Mouse (Mus musculus) lung, embryonic 16.5 days (tissue): ENCODE results near the gene Pstk. TPM values are rescaled to one million over a fixed set of nuclear protein-coding genes. Genes with fewer than 3 reads are reported as not detected.

Source experiments
- ATAC-seq: fragments of 200-750 bp; cut with Nextera tagmentation; 2 replicates; pipeline ENCODE4 v1.8.0; 2017; ENCODE audit warnings: low read depth, mild to moderate bottlenecking, moderate library complexity
- H3K27ac ChIP-seq: fragments of 300-500 bp; sonication (generic); 2 replicates; pipeline ENCODE4 v1.5.1; 2014; ENCODE audit warnings: mild to moderate bottlenecking, control low read depth, low read length
- H3K27me3 ChIP-seq: fragments of 300-500 bp; sonication (generic); 2 replicates; pipeline ENCODE4 v1.6.1; 2014; ENCODE audit warnings: low read depth, low read length, mixed read lengths; ENCODE audit not compliant: control insufficient read depth, insufficient read depth
- H3K36me3 ChIP-seq: fragments of 300-500 bp; sonication (generic); 2 replicates; pipeline ENCODE4 v1.6.1; 2014; ENCODE audit warnings: low read length; ENCODE audit not compliant: control insufficient read depth, insufficient read depth
- H3K4me1 ChIP-seq: fragments of 300-500 bp; sonication (generic); replicated peaks from 2 replicates; pipeline ENCODE4 v1.6.1; 2014; ENCODE audit warnings: low read length, mixed read lengths; ENCODE audit not compliant: control insufficient read depth, insufficient read depth
- H3K4me2 ChIP-seq: fragments of 300-500 bp; sonication (generic); 2 replicates; pipeline ENCODE4 v1.6.1; 2014; ENCODE audit warnings: low read depth, low read length, control low read depth
- H3K4me3 ChIP-seq: fragments of 300-500 bp; sonication (generic); 2 replicates; pipeline ENCODE4 v1.5.1; 2014; ENCODE audit warnings: mild to moderate bottlenecking, low read length, control low read depth
- H3K9ac ChIP-seq: fragments of 300-500 bp; sonication (generic); 2 replicates; pipeline ENCODE4 v1.6.1; 2014; ENCODE audit warnings: low read length, control low read depth
- H3K9me3 ChIP-seq: fragments of 300-500 bp; sonication (generic); 2 replicates; pipeline ENCODE4 v1.6.1; 2016; ENCODE audit warnings: low read length; ENCODE audit not compliant: control insufficient read depth
- WGBS: fragments of 180-500 bp; shearing (Covaris S2); extraction: QIAGEN DNeasy Blood & Tissue Kit; methylation state at CpG from one replicate; pipeline ENCODE4 v1.1.7; 2014; 5-methylcytosine and 5-hydroxymethylcytosine counted together
- polyA plus RNA-seq: library from polyadenylated mRNA; unstranded; fragments of >200 nt; fragmentation: Nextera tagmentation; extraction: Ambion mirVana; gene quantifications from 2 replicates; pipeline ENCODE4 v1.2.1, GENCODE M21; 2015

Pstk gene
- polyA plus RNA-seq, 1 experiment from 2014 or later = 57.8 TPM

- no peaks in the 10 kb centered on the region for H3K4me1 ChIP-seq
- H3K4me3 ChIP-seq = no peak overlapping the region
- no peak overlapping the region for H3K4me2 ChIP-seq
- peaks cover 13% of the 10 kb centered on the region for H3K36me3 ChIP-seq
- no peak overlapping the region for H3K9ac ChIP-seq
- ATAC-seq = no peak
- no peaks in the 10 kb centered on the region for H3K27me3 ChIP-seq
- no peak overlapping the region for H3K27ac ChIP-seq
- WGBS = 49% methylated on average over 3 of the region's 3 CpGs
- H3K9me3 ChIP-seq = no peaks in the 10 kb centered on the region
Observed at GRCm38 (mm10) chr7:131437051-131437450, 66.1 kb downstream of the Pstk start.

Other genes starting within 250 kb of the Pstk start
- gene 4933402N03Rik, start 224.8 kb upstream of the Pstk start, polyA plus RNA-seq = not detected in 2 replicates
- 0.01 TPM in 1 of 2 replicates, not detected in the other for gene 5430419D17Rik, start 196.7 kb upstream of the Pstk start, polyA plus RNA-seq
- gene Cuzd1, start 48.8 kb upstream of the Pstk start, polyA plus RNA-seq = not detected in 2 replicates
- gene Fam24b, start 41.6 kb upstream of the Pstk start, polyA plus RNA-seq = 0.35 TPM in 1 of 2 replicates, not detected in the other
- not detected in 2 replicates for gene Fam24a, start 37.3 kb upstream of the Pstk start, polyA plus RNA-seq
- 19.6 and 21.3 TPM in 2 replicates for gene 2310057M21Rik, start 8.4 kb upstream of the Pstk start, polyA plus RNA-seq
- 13.5 and 16.9 TPM in 2 replicates for gene Ikzf5, start 39.4 kb downstream of the Pstk start, polyA plus RNA-seq
- 198 and 207 TPM in 2 replicates for gene Acadsb, start 39.5 kb downstream of the Pstk start, polyA plus RNA-seq
- gene Hmx3, start 171.7 kb downstream of the Pstk start, polyA plus RNA-seq = not detected in 2 replicates
- not detected in 2 replicates for gene Hmx2, start 177.6 kb downstream of the Pstk start, polyA plus RNA-seq
- gene Bub3, start 189.1 kb downstream of the Pstk start, polyA plus RNA-seq = 243 and 245 TPM in 2 replicates